Mouse (Mus musculus) T-cell, adult 2 months (primary cell): ENCODE measurements around the gene Olfr48.

ENCODE experiments used
- DNase-seq: peaks from one replicate; pipeline ENCODE4 v3.0.0; 2022; ENCODE audit warnings: low spot score

The Olfr48 gene

GRCm38 (mm10) chr2:89848105-89848504, at the start of gene Olfr48:
TSS of gene Olfr48 (minus strand) at chr2:89848205.
- no peak for DNase-seq

- no peak for DNase-seq
These were observed 30.1 kb upstream of the Olfr48 start, which contains the start of gene Olfr1257 for GRCm38 (mm10) chr2:89878137-89878536. TSS of gene Olfr1257 (plus strand) at chr2:89878437.

GRCm38 (mm10) chr2:89849230-89849629, 1.2 kb upstream of the Olfr48 start:
- no peak for DNase-seq

GRCm38 (mm10) chr2:89841455-89841854, 6.5 kb downstream of the Olfr48 start, which contains the start of gene Olfr1256:
TSS of gene Olfr1256 (minus strand) at chr2:89841555.
- DNase-seq = no peak

GRCm38 (mm10) chr2:89820216-89820615, 27.8 kb downstream of the Olfr48 start:
- no peak for DNase-seq

GRCm38 (mm10) chr2:89811751-89812150, 36.3 kb downstream of the Olfr48 start, which contains the start of gene Olfr1255:
TSS of gene Olfr1255 (plus strand) at chr2:89812051.
- no peak for DNase-seq

GRCm38 (mm10) chr2:89810751-89811150, 37.3 kb downstream of the Olfr48 start:
- DNase-seq = no peak

- DNase-seq = no peak
These were observed 48.4 kb downstream of the Olfr48 start for GRCm38 (mm10) chr2:89799583-89799982.

GRCm38 (mm10) chr2:89793519-89793918, 54.5 kb downstream of the Olfr48 start, which contains the start of gene Olfr1254:
TSS of gene Olfr1254 (minus strand) at chr2:89793619.
- DNase-seq = no peak
